Mouse (Mus musculus) embryo, embryonic 10.5 days (tissue): ENCODE results near the gene Trim47.
"Not testable (repeated sequence)": the region's sequence is repeated elsewhere in the genome, so short reads cannot be mapped to it uniquely, and the experiment has no call there.

Source experiments
- DNase-seq: peaks from one replicate; pipeline ENCODE4 v3.0.0-alpha.2; 2015; ENCODE audit warnings: low spot score

Gene Trim47

DNA sequence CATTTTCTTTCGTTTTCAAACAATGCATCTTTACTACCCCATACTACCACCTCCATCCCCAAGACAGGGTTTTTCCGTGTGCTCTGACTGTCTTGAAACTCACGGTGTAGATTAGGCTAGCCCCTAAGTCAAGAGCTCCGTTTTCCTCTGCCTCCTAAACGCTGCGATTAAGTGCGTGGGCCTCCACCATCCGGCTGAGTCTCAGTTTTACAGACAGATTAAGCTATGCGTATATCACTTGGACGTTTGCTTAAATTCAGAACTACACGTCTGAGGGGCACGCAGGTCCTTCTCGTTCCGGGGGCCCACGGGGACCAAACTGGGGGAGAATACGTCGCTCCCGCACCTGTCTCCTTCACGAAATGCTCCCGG lies 11.1 kb upstream of the Trim47 start:
- DNase-seq, result no peak

- DNase-seq, result no peak
Measured at GRCm38 (mm10) chr11:116134171-116134570, 7.2 kb upstream of the Trim47 start.

DNA sequence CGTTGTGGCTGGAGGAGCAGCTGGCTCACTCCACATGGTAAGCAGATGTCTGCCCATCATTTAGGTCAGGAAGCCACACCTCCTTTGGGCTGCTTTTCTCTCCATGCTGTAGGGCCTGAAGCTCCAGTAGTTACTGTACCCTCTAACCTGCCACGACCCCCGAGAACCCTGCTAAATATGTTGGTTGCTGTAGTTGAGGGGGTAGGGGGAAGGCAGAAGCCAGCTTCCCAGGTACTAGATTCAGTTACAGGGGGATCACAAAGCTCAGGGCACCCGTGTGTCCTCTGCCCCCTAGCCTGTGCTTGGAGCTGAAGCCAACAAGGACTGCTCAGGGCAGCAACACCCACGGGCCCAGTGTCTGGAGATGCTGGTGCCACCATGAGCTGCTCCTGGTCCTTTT lies 6.5 kb upstream of the Trim47 start:
- DNase-seq, result no peak

DNA sequence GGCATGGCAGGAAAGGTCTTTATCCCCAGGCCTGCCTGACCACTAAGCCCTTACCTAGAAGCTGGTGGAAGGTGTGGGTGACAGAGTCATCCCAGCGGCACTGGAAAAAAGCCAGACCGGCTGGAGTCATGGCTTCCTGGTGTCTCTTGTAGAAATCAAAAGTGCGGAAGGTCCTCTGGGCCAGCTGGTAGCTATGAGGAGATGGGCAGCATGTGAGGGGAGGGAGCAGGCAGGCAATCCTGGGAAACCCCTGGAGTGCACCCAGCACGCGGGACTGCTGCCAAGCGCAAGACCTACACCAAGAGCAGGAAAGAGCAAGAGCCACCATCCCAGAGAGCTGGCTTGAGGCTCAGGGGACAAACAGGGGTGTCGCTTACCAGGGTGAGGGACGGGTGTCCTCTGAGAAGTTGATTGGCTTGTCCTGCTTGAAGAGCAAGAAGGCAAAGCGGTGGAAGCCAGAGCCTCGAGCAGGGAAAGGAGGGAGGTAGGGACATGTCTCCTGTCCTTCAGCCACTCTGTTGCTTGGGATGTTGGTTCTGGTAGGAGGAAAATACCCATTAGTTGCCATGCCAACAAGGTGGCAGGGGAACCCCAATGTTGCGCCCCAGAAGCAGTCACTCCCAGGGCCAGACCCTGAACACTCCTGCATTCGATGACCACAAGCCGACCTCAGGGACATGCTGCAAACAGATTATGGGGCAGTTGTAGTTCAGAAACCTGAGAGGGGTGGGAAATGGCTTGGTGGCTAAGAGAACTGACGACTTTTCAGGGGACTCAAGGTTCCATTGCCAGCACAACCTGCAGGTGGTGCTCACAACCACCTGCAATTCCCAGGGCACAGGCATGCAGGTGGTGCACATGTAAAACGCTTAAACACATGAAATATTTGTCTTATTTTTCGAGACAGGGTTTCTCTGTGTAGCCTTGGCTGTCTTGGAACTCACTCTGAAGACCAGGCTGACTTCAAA lies 5.6 kb upstream of the Trim47 start:
- no peak for DNase-seq

- DNase-seq, result no peak
Measured at GRCm38 (mm10) chr11:116131349-116132170, 4.5 kb upstream of the Trim47 start.

DNA sequence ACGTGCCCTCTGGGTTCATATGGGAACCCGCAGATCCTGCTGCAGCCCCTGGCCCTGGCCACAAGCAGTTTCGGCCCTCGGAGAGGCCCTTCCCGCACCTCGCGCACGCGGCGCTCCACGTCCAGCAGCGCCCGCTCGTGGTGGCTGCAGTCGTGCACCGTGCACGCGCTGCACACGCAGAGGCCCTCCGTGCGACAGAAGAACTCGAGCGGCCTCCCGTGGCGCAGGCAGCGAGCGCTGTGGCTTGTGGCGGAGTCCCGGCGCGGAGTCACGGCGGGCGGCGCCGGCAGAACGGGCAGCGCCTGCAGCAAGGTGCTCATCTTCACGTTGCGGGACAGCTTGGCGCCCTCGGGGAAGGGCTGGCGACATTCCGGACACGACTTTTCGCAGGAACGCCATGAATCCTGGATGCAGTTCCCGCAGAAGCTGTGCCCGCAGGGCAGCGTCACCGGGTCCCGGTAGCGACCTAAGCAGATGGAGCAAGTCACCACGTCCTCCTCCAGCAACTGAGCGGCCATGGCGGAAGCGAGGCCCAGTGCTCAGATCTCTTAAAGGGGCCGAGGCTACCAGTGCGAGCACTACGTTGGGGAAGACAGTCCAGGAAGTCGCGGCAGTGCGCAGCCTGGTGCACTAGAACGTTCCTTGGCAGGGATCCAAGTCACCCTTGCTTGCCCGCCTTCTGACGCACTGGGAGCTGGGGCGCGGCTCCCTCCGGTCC lies 3.6 kb upstream of the Trim47 start, which contains the start of gene Trim65:
Trim65 (minus strand) TSS at position 641 of the 718 bp plus-strand sequence.
- peak; percentile 88 for DNase-seq

GRCm38 (mm10) chr11:116129993-116130487 lies 3.0 kb upstream of the Trim47 start:
- DNase-seq, result no peak

DNA sequence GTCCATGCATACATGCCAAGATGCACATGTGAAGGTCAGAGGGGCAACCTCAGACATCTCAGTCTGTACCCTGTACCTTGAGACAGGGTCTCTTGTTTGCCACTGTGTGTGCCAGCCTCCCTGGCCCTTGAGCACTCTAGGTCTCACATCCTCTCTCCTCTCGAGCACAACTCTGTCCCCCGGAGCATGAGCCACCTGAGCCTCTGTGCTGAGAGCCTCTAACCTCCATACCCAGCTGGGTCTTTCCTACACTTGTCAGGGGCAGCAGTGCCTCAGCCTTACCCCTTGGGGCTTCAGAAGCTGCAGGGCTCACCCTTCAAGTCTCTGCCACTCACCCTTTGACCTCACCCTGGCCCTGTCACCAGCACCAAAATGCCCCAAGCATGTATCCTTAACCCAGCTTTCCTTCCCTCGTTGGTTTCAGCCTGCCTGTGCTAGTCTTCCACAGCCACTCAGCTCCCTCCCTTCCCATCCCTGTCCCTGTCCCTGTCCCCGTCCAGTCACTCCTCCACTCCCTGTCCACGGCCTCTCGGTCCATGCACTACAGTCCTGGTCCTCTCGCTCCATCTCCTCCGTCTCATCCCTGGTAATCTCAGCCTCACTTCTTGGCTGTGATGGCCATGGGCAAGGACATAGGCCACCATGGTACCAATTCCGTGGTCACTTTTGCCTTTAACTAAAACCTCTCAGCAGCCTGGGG lies 2.2 kb upstream of the Trim47 start:
- no peak for DNase-seq

DNA sequence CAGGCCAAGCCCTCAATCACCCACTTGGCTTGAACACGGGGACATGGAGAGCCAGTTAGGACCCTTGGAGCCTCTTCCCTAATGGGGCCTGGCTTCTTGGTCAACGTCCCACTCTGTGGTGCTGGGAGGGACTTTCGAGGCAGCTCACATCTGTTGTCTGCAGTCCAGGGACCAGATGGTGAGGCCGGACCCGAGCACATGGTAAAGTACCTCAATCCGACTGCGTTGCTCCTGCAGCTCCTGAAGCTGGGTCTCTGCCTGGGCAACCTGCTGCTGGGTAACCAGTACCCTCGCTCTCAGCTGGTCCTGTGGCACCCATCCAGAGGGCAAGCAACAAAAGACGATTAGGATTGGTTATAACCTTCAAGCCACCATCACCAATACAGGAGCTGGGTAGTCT lies 976 bp upstream of the Trim47 start:
- DNase-seq, result no peak

DNA sequence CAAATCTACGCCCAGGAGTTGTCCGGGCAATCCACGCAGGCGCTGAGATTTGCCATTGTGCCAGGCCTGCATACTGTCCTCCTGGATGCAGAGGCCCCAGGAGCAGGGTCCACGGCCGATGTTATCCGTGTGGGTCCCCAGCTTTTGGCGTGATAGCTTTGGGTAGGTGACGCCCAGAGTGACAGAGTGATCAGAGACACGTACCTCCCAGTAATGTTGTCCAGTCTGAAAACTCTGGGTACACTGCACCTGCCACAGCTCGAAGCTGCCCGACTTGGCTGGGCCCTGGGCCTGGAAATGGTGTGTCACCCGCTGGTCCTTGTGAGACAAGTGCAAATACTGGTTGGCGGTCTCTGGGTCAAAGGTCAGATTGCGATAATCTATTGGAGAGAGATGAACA lies 749 bp downstream of the Trim47 start:
- no peak for DNase-seq

- not testable (repeated sequence) for DNase-seq
Measured at GRCm38 (mm10) chr11:116121731-116122245, 5.2 kb downstream of the Trim47 start.

DNA sequence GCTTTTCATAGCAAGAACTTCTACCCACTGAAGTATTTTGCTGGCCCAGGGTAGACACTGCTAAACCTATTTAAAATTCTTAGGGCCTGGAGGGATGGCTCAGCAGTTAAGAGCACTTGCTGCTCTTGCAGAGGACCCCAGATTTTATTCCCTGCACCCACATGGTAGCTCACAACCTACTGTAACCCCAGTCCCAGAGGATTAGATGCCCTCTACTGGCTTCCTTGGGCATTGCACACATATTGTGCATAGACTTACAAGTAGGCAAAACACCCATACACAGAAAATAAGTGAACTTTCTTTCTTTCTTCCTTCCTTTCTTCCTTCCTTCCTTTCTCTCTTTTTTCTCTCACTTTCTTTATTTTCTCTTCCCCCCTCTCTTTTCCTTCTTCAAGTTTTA lies 9.2 kb downstream of the Trim47 start:
- no peak for DNase-seq

- DNase-seq, result no peak
Measured at GRCm38 (mm10) chr11:116117241-116117640, 9.8 kb downstream of the Trim47 start.

DNA sequence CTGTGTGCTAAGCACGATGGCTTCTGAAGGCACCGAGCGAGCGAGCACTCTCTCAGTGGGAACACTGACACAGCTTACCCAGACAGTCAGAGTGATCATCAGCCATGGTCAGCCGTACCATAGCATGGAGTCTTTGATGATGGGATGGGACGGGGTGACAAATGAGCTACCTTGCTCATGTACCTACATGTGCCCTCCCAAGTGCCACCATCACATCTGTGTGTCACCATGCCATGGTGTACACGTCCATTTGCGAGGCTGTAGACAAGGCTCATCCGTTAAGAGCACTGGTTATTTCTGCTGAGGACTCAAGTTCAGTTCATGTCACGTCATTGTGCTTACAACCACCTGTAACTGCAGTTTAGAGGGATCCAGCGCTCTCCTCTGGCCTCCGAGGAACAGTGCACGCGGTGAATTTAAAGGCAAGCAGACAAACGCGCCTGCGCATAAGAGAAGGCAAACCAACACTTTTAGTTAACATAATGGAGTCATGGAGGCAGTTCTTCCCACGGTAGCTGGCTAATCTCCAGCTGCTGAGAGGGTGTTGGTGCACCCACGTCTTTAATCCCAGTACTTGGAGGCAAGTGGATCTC lies 15.3 kb downstream of the Trim47 start:
- no peak for DNase-seq

DNA sequence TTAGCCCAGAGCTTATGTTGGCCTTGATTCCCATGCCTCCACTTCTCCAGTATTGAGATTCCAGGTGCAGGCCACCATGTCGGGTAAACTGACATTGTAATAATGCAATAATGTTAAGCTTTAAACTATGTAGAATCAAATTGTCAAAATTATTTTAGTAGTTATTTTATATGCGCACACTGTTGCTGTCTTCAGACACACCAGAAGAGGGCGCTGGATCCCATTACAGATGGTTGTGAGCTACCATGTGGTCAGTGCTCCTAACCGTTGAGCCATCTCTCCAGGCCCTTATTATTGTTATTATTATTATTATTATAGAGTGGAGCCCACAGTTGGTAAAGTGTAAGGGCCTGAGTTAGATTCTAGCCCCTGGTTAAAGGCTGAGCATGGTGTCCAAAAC lies 15.9 kb downstream of the Trim47 start:
- DNase-seq, result no peak

DNA sequence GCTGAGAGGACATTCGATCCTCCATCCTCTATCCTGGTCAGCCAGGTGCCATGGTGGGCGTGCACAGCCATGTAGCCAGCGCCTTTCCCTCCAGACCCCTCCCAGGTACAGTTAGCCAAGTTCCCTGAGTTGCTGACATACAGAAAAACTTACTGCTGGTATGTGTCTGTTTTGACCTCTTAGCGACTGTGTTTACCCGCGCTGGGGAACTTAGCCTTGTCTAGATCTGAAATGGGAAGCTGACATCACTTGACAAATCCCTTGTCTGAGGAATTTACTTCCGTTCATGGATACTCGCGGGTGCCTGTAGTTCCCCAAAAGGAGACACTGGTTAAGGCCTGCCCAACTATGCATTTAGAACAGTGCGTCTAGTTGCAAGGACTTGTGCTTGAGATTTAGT lies 16.5 kb downstream of the Trim47 start:
- DNase-seq, result no peak

- no peak for DNase-seq
Measured at GRCm38 (mm10) chr11:116110131-116110530, 16.9 kb downstream of the Trim47 start.

- no peak for DNase-seq
Measured at GRCm38 (mm10) chr11:116109441-116110081, 17.4 kb downstream of the Trim47 start.

GRCm38 (mm10) chr11:116108464-116109137 lies 18.4 kb downstream of the Trim47 start:
- no peak for DNase-seq
